Mouse (Mus musculus): ENCODE measurements around the gene Cd6.

DNA sequence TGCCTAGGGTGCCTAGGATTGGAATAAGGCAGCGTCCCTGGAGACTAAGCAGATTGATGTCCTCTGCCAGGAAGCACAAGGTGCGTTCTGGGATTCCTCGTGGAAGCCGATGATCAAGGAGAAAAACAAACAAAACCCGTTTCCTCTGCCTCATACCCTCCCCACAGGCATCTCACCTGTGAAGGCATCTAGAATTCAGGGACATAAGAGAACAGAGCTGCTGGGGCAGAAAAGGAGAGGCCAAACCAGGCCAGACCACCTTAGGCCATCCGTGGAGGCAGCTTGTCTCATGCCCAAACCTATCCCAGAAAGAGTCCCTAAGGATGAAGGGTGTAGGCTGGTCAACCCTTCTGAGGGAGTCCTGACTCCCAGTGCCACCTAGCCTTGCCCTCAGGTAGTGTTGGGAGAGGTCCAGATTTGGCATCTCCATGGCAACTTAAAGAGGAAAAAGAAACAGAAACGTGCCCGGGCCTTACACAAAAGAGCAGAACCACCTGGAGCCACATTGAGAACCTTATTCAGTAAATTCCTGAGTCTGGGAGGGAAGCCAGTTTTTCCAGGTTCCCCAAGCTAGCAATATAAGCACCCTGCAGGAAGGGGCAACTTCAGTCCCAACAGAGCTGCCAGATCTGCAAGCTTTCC lies 40.1 kb upstream of the Cd6 start, which contains the start of gene Tmem132a:
- TF ChIP-seq MAFK (IDR thresholded peaks at IDR 0.05; ENCODE audit: insufficient replicate concordance, low read length) (no peak), MYC (IDR thresholded peaks at IDR 0.05; ENCODE audit: low read depth, low read length) (no peak), UBTF (IDR thresholded peaks at IDR 0.05; ENCODE audit: low read depth, low read length) (no peak), CHD2 (IDR thresholded peaks at IDR 0.05; ENCODE audit: low read length) (no peak)

Data from CH12.LX (cell line).